Mouse (Mus musculus) layer of hippocampus, adult 2 months (tissue): ENCODE results near the gene Zfp507. TPM values are rescaled to one million over a fixed set of nuclear protein-coding genes. Genes with fewer than 3 reads are reported as not detected.
A peak's percentile ranks its signal among the peaks of the same experiment; 100 is the strongest.

ENCODE experiments used
- DNase-seq, 2 experiments: peaks; one replicate each; pipeline ENCODE4 v3.0.0; 2022; ENCODE audit warnings: low spot score in 2 of 2
- H3K27ac ChIP-seq: fragments of 200-600 bp; 2 replicates; pipeline ENCODE4 v1.8.1; 2022
- H3K4me3 ChIP-seq: fragments of 200-600 bp; 2 replicates; pipeline ENCODE4 v1.8.1; 2022; ENCODE audit warnings: mild to moderate bottlenecking
- CTCF ChIP-seq: fragments of 200-600 bp; conservative IDR thresholded peaks from 2 replicates; pipeline ENCODE4 v1.8.1; 2022; ENCODE audit warnings: antibody characterized with exemption, mild to moderate bottlenecking, moderate library complexity
- total RNA-seq, 2 experiments: library from RNA; stranded (reverse); gene quantifications; 2 replicates each; pipeline ENCODE4 v1.2.3; 2021

Gene Zfp507
- total RNA-seq, 2 experiments from 2014 or later, result 32.7 to 38.6 TPM

DNA sequence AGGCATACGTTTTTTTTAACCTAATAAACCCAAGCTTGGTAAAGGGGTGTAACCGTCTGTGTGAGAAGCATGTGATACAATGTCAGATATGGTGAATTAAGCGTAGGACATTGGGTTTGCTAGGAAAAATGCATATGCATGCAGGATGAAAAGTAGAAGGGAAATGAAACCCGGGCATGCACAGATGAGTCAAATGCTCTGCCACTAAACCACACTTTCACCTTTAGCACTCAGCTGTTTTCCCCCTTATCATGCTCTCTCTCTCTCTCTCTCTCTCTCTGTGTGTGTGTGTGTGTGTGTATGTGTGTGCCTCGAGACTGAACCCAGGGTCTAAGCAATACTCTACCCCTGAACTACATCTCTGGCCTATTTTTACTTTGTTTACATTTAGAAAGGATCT is 60.5 kb downstream of the Zfp507 start:
- Histone ChIP-seq H3K27ac (no peak overlapping the region), H3K4me3 (no peak overlapping the region)
- no peak for DNase-seq
- no peak for TF ChIP-seq CTCF

DNA sequence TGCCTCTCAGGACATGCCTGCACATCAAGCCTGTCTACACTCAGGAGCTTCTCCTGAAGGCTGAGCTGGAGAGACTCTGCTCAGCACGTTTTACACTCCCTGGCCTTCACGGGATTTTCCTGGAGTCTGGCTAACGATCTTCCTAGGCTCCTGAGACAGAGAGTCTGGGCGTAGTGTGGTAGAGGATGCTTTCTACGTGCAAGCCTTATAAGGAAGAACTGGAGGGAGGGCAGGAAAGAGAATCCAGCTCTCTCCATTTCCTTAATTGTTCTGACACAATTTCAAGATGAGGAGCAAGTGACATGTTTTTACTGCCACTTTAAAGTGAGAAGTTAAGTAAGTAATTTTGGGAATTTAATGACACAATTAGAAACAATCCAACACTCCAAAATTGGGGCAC is 60.9 kb downstream of the Zfp507 start:
- no peak for TF ChIP-seq CTCF
- Histone ChIP-seq H3K27ac (peak overlapping the region; percentile 70), H3K4me3 (no peak overlapping the region)
- no peak for DNase-seq

DNA sequence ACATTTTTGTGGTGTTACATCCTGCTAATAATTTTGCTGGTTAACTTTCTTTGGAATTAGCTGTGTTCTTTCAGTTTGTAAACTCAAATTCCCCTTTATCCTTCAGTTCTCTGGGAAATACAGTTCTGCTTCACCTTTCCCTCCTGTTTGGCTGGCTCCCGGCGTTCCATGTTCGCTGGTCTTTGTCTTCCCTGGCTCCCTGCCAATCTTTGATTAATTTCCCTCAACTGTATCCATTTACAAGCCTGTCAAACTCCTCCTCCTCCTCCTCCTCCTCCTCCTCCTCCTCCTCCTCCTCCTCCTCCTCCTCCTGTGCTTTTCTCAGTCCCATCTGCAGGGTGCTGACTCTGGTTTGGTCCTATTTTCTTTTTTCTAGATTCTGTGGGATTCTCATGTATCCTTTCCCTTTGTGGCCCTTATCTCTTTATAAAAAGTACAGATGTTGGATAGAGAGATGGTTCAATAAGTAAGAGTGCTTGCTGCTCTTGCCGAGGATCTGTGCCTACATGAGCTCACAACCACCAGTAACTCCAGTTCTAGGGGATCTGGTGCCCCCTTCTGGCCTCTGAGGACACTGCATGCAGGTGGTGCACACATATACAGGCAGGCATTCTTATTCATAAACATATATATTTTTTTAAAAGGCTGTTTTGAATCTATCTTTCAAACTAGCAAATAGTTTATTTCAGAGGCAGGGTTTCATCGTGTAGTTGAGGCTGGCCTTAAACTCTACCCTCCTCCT is 62.1 kb downstream of the Zfp507 start:
- peak overlapping the region; percentile 70 for H3K27ac ChIP-seq
- peak in 1 of 2 experiments; percentile 57 for DNase-seq
- TF ChIP-seq CTCF, result peak; percentile 81
- no peak overlapping the region for H3K4me3 ChIP-seq

DNA sequence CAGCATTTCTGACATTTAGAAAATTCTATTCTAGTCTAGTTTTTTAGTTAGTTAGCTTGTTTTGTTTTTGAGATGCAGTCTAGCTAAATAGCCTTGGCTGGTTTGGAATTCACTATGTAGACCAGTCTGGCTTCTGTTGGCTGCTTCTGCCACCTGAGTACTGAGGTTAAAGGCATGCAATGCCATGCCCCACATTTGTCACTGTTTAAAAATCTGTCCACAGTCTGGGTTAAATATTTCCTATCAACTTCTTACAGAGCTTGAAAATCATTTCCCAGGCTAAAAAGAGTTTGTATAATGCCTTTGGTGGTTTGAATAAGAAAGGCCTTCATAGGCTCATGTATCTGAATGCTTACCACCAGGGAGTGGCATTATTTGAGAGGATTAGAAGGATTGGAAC is 63.9 kb downstream of the Zfp507 start:
- no peak for DNase-seq
- no peak for TF ChIP-seq CTCF
- no peak overlapping the region for H3K27ac ChIP-seq
- H3K4me3 ChIP-seq, result no peak overlapping the region

DNA sequence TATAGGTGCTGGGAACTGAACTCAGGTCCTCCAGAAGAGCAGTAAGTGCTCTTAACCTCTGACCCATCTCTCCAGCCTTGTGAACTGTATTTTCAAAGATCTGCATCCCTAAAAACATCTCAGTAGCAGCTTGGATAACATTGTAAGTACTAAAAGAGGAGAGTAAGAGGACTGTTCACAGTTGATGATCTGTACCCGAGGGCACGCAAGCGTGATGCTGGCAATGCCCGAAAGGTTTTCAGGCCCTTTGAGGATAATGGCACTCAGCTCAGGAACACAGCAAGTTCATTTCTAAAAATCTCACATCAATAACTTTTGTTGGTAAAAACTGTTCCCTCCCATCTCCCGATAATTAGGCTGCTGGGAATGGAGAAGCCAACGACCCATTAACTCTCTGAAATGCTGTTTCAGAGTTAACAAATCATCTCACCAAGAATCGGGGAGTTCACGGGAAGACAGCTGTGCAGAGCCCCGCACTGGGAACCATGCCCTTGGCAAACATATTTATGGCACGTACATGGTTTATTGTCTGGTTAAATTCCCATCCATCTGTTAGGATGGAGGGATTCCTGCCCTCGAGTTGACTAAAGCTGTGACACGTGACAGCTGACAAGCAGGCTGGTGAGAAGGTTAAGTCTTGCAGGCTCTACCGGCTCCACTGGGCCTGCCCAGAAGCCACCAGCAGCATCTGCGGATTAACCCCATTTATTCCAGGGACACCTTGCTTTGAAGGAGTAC is 69.3 kb downstream of the Zfp507 start:
- peak overlapping the region; percentile 47; the same call in 1 of the 2 replicates for H3K27ac ChIP-seq
- DNase-seq, result peak in 1 of 2 experiments; percentile 58
- no peak overlapping the region for H3K4me3 ChIP-seq
- no peak for TF ChIP-seq CTCF

DNA sequence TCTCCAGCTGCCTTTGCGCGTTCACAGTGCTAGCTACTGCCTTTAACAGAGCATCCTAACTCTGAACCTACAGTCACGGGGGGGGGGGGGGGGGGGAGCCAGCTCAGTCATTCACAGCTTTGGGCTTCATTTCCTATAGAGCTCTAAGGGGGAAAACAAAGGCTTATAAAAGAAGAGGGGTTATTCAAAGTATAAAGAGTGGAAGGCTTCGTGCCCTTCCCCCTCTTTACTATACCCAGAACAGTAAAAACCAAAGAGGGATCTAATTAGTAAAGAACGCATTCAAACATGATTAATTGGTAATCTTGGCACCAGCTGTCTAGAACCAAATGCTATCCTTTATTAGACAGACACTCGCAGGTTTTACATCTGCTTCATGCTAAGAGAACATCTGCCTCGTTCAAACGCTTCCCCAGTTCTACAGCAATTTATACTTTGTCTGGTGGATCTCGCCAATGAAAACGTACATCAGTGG is 70.2 kb downstream of the Zfp507 start:
- no peak for TF ChIP-seq CTCF
- no peak for DNase-seq
- Histone ChIP-seq H3K27ac (0 out of 2 replicates have a peak overlapping the region, but pooled peaks have one; percentile 47), H3K4me3 (no peak overlapping the region)

DNA sequence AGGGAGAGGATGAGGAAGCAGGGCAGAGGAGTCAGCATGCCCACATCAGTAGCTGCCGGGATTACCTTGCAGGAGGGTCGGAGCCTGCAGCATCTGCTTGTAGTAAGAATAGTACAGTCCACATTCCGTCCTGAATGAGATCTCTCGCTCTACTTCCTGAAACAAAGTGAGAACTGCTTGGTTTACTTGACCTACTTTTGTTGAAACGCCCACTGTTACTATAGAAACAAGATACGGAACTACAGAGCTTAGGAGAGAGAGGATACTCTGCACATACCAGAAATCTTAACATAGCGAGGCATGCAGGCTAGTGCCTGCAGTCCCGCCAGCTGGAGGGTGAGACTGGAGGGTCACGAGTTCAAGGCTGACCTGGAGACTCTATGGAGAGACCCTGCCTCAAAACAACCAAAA is 73.2 kb downstream of the Zfp507 start:
- Histone ChIP-seq H3K27ac (no peak overlapping the region), H3K4me3 (no peak overlapping the region)
- TF ChIP-seq CTCF, result no peak
- DNase-seq, result no peak

DNA sequence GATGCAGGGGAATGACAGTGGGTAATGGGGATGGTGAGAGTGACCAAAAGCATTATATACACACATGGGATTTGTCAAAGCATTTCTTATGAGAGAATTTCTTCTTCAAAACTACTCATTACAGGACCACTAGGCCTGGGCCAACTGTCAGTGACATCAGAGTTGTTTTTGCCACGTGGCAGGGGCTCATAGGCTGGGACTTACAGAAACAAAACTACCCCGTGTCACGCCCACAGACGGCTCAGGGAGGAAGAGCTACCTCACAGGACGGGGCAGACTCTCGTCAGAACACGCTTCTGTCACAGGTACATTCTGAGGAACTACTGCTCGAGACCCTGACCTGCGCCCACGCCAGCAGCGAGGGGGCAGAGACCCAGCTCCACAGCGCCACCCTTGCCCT is 74.4 kb downstream of the Zfp507 start:
- no peak for TF ChIP-seq CTCF
- H3K4me3 ChIP-seq, result no peak overlapping the region
- DNase-seq, result no peak
- H3K27ac ChIP-seq, result no peak overlapping the region

DNA sequence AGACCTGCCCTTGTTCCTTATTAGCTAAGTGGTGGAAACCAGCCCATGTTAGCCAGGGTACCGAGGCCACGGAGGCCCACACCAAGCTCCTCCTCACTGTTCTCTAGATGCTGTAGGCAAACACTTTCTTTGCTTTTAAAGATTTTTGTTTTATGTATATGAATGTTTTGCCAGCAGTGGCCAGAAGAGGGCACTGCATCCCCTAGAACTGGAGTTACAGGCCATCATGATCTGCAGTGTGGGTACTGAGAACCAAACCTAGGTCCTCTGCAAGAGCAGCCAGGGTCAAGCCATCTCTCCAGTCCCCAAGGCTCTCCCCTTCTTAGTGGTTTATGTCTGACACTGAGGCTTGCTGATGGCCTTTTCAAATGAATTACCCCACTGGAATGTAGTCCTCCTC is 79.8 kb downstream of the Zfp507 start:
- Histone ChIP-seq H3K4me3 (no peak overlapping the region), H3K27ac (no peak overlapping the region)
- TF ChIP-seq CTCF, result peak; percentile 50
- DNase-seq, result no peak

Other genes with a start within 250 kb of the Zfp507 start
- 10 to 100 TPM; 65.1 to 67.3 TPM for gene Nudt19, start 246.7 kb downstream of the Zfp507 start, total RNA-seq
- gene Rgs9bp, start 217.4 kb downstream of the Zfp507 start, total RNA-seq, result under 1 TPM; 0.34 to 0.51 TPM
- 10 to 100 TPM; 35.8 to 44.2 TPM for gene Ankrd27, start 216.8 kb downstream of the Zfp507 start, total RNA-seq
- 10 to 100 TPM; 71.8 to 72.4 TPM for gene Pdcd5, start 155.5 kb downstream of the Zfp507 start, total RNA-seq
- 10 to 100 TPM; 80.3 to 84.7 TPM for gene Dpy19l3, start 48.5 kb downstream of the Zfp507 start, total RNA-seq